Mouse (Mus musculus) heart, embryonic 10.5 days (tissue): ENCODE measurements at regions not wholly inside any gene's neighbourhood (a gene's known extent, or its start where the extent isn't known, plus 50 kb on each side); places are given as distances from the start of the nearest gene placed in this dataset.
A peak's percentile ranks its signal among the peaks of the same experiment; 100 is the strongest.
"Not testable (repeated sequence)": the region's sequence is repeated elsewhere in the genome, so short reads cannot be mapped to it uniquely, and the experiment has no call there.

Source experiments
- DNase-seq: peaks from one replicate; pipeline ENCODE4 v3.0.0-alpha.2; 2017; ENCODE audit warnings: low spot score
- H3K27ac ChIP-seq: fragments of 300-500 bp; sonication (generic); 2 replicates; pipeline ENCODE4 v1.5.1; 2016; ENCODE audit warnings: mild to moderate bottlenecking
- H3K27me3 ChIP-seq: fragments of 300-500 bp; sonication (generic); 2 replicates; pipeline ENCODE4 v1.6.1; 2016; ENCODE audit warnings: mild to moderate bottlenecking; ENCODE audit not compliant: poor library complexity, insufficient read depth, severe bottlenecking
- H3K36me3 ChIP-seq: fragments of 300-500 bp; sonication (generic); 2 replicates; pipeline ENCODE4 v1.6.1; 2016; ENCODE audit warnings: mild to moderate bottlenecking, moderate library complexity
- H3K4me1 ChIP-seq: fragments of 300-500 bp; sonication (generic); 2 replicates; pipeline ENCODE4 v1.6.1; 2016; ENCODE audit warnings: mild to moderate bottlenecking
- H3K4me3 ChIP-seq: fragments of 300-500 bp; sonication (generic); 2 replicates; pipeline ENCODE4 v1.5.1; 2016; ENCODE audit warnings: mild to moderate bottlenecking, moderate library complexity
- H3K9me3 ChIP-seq: fragments of 300-500 bp; sonication (generic); 2 replicates; pipeline ENCODE4 v1.6.1; 2016; ENCODE audit warnings: mild to moderate bottlenecking, moderate library complexity
- WGBS: fragments of 180-500 bp; shearing (Covaris S2); methylation state at CpG from one replicate; pipeline ENCODE4 v1.1.7; 2016; 5-methylcytosine and 5-hydroxymethylcytosine counted together

GRCm38 (mm10) chr7:69167456-69167855 lies 418.4 kb upstream of the Arrdc4 start:
- no peak overlapping the region for H3K4me3 ChIP-seq
- no peak for DNase-seq
- H3K27me3 ChIP-seq = no peaks in the 10 kb centered on the region
- H3K4me1 ChIP-seq = no peaks in the 10 kb centered on the region
- H3K27ac ChIP-seq = no peak overlapping the region
- no peaks in the 10 kb centered on the region for H3K36me3 ChIP-seq
- H3K9me3 ChIP-seq = no peaks in the 10 kb centered on the region
- 57% methylated on average over 2 of the region's 2 CpGs for WGBS

DNA sequence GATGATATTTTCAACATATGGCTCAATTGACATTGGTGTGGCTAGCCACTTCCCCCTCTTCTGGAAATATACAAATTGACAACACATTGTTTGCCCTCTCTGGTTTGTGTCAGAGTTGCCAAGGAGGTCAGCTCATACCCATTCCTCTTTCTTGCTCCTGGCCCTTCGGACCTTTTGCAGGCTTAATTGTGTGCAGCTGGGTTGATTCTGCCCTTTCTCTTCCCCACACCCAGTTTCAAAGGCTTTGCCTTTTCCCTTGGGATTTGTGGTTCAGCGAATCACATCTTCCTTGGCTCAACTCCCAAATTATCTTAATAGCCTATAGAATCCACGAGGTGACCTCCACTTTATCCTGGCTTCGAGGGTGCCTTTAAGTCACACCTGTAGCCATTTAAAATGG lies 412.9 kb upstream of the Arrdc4 start:
- no peaks in the 10 kb centered on the region for H3K27me3 ChIP-seq
- no peak for DNase-seq
- no peaks in the 10 kb centered on the region for H3K36me3 ChIP-seq
- no peaks in the 10 kb centered on the region for H3K4me1 ChIP-seq
- H3K4me3 ChIP-seq = no peak overlapping the region
- 77% methylated on average over 4 of the region's 4 CpGs for WGBS
- no peaks in the 10 kb centered on the region for H3K9me3 ChIP-seq
- H3K27ac ChIP-seq = no peak overlapping the region

- Histone ChIP-seq H3K36me3 (no peaks in the 10 kb centered on the region), H3K27me3 (no peaks in the 10 kb centered on the region), H3K4me1 (peaks cover 3% of the 10 kb centered on the region; the same call in 1 of the 2 replicates), H3K4me3 (no peak overlapping the region), H3K9me3 (no peaks in the 10 kb centered on the region), H3K27ac (no peak overlapping the region)
- DNase-seq = no peak
- 78% methylated on average over 3 of the region's 3 CpGs for WGBS
These were observed 393.3 kb upstream of the Arrdc4 start for GRCm38 (mm10) chr7:69142351-69142750.

DNA sequence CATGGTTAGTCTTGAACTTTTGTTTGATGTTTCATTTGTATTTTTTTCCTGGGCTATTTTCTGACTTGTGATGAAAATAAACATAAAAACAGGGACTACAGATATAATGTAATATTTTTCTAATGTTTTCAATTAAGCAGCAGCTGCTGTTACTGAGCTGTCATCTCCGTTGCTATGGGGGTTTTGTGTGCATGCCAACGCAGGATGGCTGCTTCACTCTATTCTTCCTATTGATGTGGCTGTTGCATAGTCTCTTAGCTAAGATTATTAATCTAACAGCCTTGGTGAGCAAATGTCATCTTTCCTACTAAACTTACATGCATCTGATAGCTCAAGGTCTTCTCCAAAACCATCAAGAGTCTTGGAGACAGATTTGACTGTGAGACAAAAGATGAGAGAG lies 384.4 kb upstream of the Arrdc4 start:
- H3K4me3 ChIP-seq = no peak overlapping the region
- no peak overlapping the region for H3K27ac ChIP-seq
- no peak for DNase-seq
- H3K9me3 ChIP-seq = no peaks in the 10 kb centered on the region
- no peaks in the 10 kb centered on the region for H3K27me3 ChIP-seq
- no peaks in the 10 kb centered on the region for H3K4me1 ChIP-seq
- H3K36me3 ChIP-seq = no peaks in the 10 kb centered on the region
- WGBS = 82% methylated on average over 2 of the region's 2 CpGs

DNA sequence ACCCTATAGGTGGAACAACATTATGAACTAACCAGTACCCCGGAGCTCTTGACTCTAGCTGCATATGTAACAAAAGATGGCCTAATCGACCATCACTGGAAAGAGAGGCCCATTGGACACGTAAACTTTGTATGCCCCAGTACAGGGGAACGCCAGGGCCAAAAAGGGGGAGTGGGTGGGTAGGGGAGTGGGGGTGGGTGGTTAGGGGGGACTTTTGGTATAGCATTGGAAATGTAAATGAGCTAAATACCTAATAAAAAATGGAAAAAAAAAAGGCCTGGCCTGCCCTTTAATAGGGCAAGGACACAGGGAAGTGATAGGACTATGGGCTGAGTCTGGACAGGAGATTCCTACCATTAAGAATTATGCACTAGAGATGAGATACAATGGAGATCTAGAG lies 352.7 kb upstream of the Arrdc4 start:
- not testable (repeated sequence) for H3K27me3 ChIP-seq, H3K36me3 ChIP-seq, DNase-seq, H3K9me3 ChIP-seq, H3K4me3 ChIP-seq, H3K4me1 ChIP-seq, H3K27ac ChIP-seq
- 89% methylated on average over 3 of the region's 4 CpGs for WGBS

GRCm38 (mm10) chr7:69097587-69098095 lies 348.6 kb upstream of the Arrdc4 start:
- Histone ChIP-seq H3K27ac (no peak overlapping the region), H3K27me3 (no peaks in the 10 kb centered on the region), H3K4me3 (no peak overlapping the region), H3K9me3 (no peaks in the 10 kb centered on the region), H3K4me1 (no peaks in the 10 kb centered on the region), H3K36me3 (no peaks in the 10 kb centered on the region)
- DNase-seq = no peak
- 66% methylated on average over 9 of the region's 9 CpGs for WGBS

DNA sequence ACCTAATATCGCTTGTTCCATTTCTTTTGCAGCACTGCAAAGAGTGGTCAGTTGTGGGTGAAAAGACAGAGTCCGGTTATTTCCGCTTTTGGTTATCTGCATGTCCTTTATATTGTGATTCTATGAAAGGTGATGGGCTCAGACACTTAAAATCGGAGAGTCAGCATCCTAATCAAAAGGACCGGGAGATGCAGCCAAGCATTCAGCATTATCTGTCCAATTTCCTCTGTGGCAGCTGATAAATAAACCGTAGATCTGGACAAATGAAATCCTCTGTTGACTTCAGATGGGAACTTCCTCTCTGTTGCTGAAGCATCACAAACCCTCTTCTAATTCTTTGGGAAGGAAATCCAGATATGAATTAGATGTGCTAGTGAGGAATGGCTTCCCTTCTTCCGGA lies 325.7 kb upstream of the Arrdc4 start:
- no peaks in the 10 kb centered on the region for H3K4me1 ChIP-seq
- DNase-seq = no peak
- no peaks in the 10 kb centered on the region for H3K9me3 ChIP-seq
- no peaks in the 10 kb centered on the region for H3K36me3 ChIP-seq
- WGBS = 81% methylated on average over 7 of the region's 7 CpGs
- no peaks in the 10 kb centered on the region for H3K27me3 ChIP-seq
- H3K4me3 ChIP-seq = no peak overlapping the region
- H3K27ac ChIP-seq = no peak overlapping the region

DNA sequence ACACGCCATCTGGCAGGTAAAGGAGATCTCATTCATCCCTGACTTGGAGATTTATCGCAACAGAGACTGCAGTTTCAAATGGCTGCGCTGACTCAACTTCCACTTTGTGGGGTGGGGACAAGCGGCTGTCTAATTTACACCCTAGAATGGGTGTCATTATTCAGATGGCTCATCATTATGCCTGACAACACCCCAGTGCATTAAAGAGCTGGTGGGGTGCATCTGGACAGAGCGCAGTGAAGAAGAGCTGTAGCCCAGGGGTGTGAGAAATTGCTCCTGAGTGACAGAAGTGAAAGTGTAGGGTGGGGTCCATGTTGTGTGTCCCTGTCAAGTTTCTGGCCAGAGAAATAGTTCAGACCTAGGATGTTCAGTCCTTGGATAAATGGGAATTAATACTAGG lies 314.0 kb upstream of the Arrdc4 start:
- no peaks in the 10 kb centered on the region for H3K27me3 ChIP-seq
- no peak for DNase-seq
- H3K9me3 ChIP-seq = no peaks in the 10 kb centered on the region
- H3K4me1 ChIP-seq = peaks cover 8% of the 10 kb centered on the region; the same call in 1 of the 2 replicates
- H3K36me3 ChIP-seq = no peaks in the 10 kb centered on the region
- no peak overlapping the region for H3K27ac ChIP-seq
- no peak overlapping the region for H3K4me3 ChIP-seq
- WGBS = 71% methylated on average over 5 of the region's 5 CpGs

GRCm38 (mm10) chr7:69062506-69062905 lies 313.5 kb upstream of the Arrdc4 start:
- Histone ChIP-seq H3K27me3 (no peaks in the 10 kb centered on the region), H3K4me1 (peaks cover 8% of the 10 kb centered on the region; the same call in 1 of the 2 replicates), H3K4me3 (no peak overlapping the region), H3K9me3 (no peaks in the 10 kb centered on the region), H3K36me3 (no peaks in the 10 kb centered on the region), H3K27ac (no peak overlapping the region)
- 62% methylated on average over 7 of the region's 7 CpGs for WGBS
- no peak for DNase-seq

DNA sequence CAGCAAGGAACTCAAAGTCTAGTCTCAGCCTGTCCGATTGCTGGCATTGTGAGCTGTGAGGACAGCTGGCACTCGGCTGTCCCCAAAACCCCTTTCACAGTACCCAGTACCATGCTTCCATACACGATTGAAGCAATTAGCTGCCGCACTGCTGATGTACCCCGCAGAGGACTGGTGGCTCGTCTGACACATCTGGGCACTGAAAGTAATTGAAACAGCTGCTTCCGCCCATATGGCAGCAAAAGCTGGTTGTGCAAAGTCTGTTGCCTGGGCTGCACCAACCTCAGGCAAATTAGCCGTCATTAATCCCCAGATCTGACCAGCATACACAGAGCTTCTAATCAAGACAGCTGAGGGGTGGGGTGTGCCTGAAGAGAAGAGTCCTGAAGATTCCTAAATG lies 313.1 kb upstream of the Arrdc4 start:
- no peaks in the 10 kb centered on the region for H3K36me3 ChIP-seq
- WGBS = 78% methylated on average over 8 of the region's 8 CpGs
- peaks cover 8% of the 10 kb centered on the region; the same call in 1 of the 2 replicates for H3K4me1 ChIP-seq
- DNase-seq = no peak
- H3K4me3 ChIP-seq = no peak overlapping the region
- H3K9me3 ChIP-seq = no peaks in the 10 kb centered on the region
- H3K27me3 ChIP-seq = no peaks in the 10 kb centered on the region
- H3K27ac ChIP-seq = no peak overlapping the region

DNA sequence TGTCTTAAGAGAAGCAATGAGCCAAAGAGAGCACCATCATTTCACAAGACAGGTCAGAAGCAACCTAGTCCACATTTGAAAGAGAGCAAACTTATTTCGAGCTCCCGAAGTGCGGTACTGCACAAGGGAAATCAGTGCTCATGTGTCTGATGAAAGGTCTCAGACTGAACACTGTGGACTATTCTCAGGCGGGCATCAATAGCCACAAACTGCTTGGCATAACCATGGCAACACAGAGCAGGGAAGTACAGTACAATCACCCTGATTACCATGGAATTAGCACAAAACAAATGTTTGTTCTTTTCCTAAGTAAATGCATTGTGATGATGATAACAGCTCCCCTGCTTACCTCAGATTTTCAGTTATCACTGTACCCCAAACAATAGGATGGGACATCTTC lies 312.2 kb upstream of the Arrdc4 start:
- Histone ChIP-seq H3K36me3 (no peaks in the 10 kb centered on the region), H3K4me3 (no peak overlapping the region), H3K27me3 (no peaks in the 10 kb centered on the region), H3K27ac (no peak overlapping the region), H3K4me1 (peaks cover 8% of the 10 kb centered on the region; the same call in 1 of the 2 replicates), H3K9me3 (no peaks in the 10 kb centered on the region)
- DNase-seq = no peak
- WGBS = 91% methylated on average over 4 of the region's 4 CpGs

GRCm38 (mm10) chr7:69016575-69016974 lies 267.5 kb upstream of the Arrdc4 start:
- no peak overlapping the region for H3K27ac ChIP-seq
- peak; percentile 78 for DNase-seq
- WGBS = 49% methylated on average over 8 of the region's 8 CpGs

DNA sequence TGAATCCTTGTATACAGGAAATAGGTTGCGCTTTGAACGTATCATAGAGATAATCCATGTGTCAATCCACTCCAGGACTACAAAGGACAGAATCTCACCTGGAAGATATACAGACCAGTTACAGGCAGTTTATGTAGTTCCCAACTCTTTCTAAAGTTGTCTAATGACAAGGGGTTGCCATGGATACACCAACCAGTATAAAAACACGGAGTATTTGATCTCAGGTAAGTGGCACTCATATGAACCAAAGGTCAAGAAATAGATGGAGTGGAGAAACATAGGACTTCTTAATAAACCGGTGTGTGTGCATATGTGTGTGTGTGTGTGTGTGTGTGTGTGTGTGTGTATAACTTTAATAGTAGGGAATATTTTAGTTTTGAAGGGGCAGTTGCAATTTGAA lies 266.0 kb upstream of the Arrdc4 start:
- 84% methylated on average over 4 of the region's 4 CpGs for WGBS
- H3K4me3 ChIP-seq = no peak overlapping the region
- no peak for DNase-seq
- no peaks in the 10 kb centered on the region for H3K27me3 ChIP-seq
- H3K9me3 ChIP-seq = no peaks in the 10 kb centered on the region
- H3K27ac ChIP-seq = no peak overlapping the region
- no peaks in the 10 kb centered on the region for H3K4me1 ChIP-seq
- no peaks in the 10 kb centered on the region for H3K36me3 ChIP-seq

More at GRCm38 (mm10) chr7:69016575-69016974, 267.5 kb upstream of the Arrdc4 start:
- Histone ChIP-seq H3K4me1 (no peaks in the 10 kb centered on the region), H3K27me3 (no peaks in the 10 kb centered on the region), H3K36me3 (no peaks in the 10 kb centered on the region), H3K4me3 (no peak overlapping the region), H3K9me3 (no peaks in the 10 kb centered on the region)

DNA sequence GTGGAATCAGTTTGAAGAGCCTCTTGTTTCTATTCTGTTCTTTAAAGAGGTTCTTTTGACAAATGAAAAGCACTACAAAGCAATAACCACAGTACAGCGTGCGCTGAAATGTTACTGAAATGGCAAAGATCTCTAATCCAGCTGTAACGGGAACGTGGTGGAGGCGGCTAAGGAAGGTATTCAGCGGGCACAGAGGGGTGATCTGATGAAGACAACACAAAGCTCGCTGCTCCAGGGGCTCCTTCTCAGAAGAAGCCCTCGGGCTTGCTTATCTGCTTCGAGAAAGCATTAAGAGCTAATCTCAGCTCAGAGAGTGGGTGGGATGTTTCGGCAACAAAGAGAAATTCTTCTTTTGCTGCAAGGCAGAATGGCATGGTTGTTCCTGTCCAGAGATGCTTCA lies 258.2 kb upstream of the Arrdc4 start:
- Histone ChIP-seq H3K27me3 (no peaks in the 10 kb centered on the region), H3K36me3 (no peaks in the 10 kb centered on the region), H3K4me3 (no peak overlapping the region), H3K27ac (no peak overlapping the region), H3K4me1 (no peaks in the 10 kb centered on the region), H3K9me3 (no peaks in the 10 kb centered on the region)
- no peak for DNase-seq
- WGBS = 56% methylated on average over 10 of the region's 10 CpGs
